Mouse (Mus musculus) lung, adult 2 months (tissue): ENCODE results near the gene Klhl2.

ENCODE experiments used
- CTCF ChIP-seq: fragments of 200-500 bp; IDR thresholded peaks from 2 replicates; pipeline ENCODE4 v1.5.1; 2011; ENCODE audit warnings: mild to moderate bottlenecking, low read length, control low read depth; ENCODE audit not compliant: insufficient read depth
- POLR2A ChIP-seq: fragments of 200-500 bp; IDR thresholded peaks from 2 replicates; pipeline ENCODE4 v1.6.1; 2011; ENCODE audit warnings: low read depth, mild to moderate bottlenecking, control low read depth, low read length, borderline replicate concordance; ENCODE audit errors: extremely low read depth

DNA sequence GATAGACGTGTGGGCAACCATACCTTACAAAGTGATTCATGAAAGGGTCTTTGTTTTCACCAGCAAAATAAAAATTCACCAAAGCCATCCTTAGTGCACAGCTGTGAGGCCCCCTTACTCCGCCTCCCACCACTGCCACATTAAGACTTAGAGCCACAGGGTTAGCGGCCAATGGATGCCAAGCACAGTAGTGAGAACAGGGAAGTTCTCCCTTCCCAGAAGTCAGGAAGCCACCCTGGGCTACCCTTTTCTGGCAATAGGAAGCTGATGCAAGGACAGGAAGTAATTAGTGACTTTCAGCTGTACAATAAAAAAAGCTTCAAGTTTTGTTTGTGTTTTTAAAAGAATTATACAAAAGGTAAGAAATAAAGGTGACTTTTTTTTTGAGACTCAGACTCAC is 18.2 kb downstream of the Klhl2 start:
- TF ChIP-seq CTCF (no peak), POLR2A (no peak)
